Mouse (Mus musculus) ES-Bruce4 (cell line): Measurements from ENCODE around the gene Dcps.

ENCODE experiments used
- EP300 ChIP-seq: IDR thresholded peaks from 2 replicates; pipeline ENCODE4 v1.6.1; 2011; ENCODE audit warnings: low read depth, low read length; ENCODE audit not compliant: insufficient read depth
- POLR2A ChIP-seq: IDR thresholded peaks from one replicate; pipeline ENCODE4 v1.8.1; 2011; ENCODE audit warnings: low read length; ENCODE audit not compliant: insufficient read depth

GRCm38 (mm10) chr9:35127147-35127546, 48.7 kb downstream of the Dcps start:
- TF ChIP-seq EP300 (no peak), POLR2A (no peak)
